Comparison of ENCODE assay signal across 16 mouse cellular contexts in the genomic region with DNA sequence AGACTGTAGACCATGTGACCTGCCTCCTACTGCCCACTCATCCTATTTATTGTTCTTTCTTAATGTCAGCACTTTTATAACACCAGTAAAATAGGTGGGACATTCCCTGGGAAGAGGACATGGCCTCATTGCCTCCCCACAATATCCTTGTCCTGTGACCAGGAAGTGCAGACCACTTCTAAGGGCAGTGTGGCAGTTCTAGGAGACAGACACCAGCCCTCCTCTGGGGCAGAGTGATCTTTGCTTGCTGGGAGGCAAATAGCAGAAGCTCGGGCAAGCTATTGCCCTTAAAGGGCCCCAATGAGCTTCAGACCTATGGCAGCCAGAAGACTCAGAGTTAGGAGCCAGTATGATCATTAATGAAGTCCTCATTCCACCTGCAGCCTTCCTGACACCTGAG. TPM values are rescaled to one million over a fixed set of nuclear protein-coding genes. Genes with fewer than 3 reads are reported as not detected.
"Had no signal": no experiment of that assay in that cellular context is flagged by ENCODE, and none has a peak within 500 bp of the region (broad histone marks: within the 10 kb centered on the region; RNA-seq: fewer than 3 reads in every experiment).

No protein-coding gene starts in this region.

- H3K9me3 ChIP-seq: limb, embryonic 15.5 days; midbrain, embryonic 13.5 days; neural tube, embryonic 12.5 days had no signal

- DNase-seq: kidney, adult 8-10 months; kidney, postnatal 25 days; lung, embryonic 14.5 days; lung, postnatal 10 days; lung, postnatal 4 days; right cerebral cortex, postnatal 14 days had no signal

- H3K9ac ChIP-seq: limb, embryonic 15.5 days; liver, embryonic 14.5 days; lung, embryonic 14.5 days; midbrain, embryonic 13.5 days; neural tube, embryonic 12.5 days had no signal

- H3K27ac ChIP-seq: limb, embryonic 15.5 days; liver, embryonic 14.5 days; midbrain, embryonic 13.5 days; neural tube, embryonic 12.5 days; stomach, postnatal 0 days had no signal

- H3K4me3 ChIP-seq: limb, embryonic 15.5 days; midbrain, embryonic 13.5 days; neural tube, embryonic 12.5 days had no signal

- H3K4me2 ChIP-seq: limb, embryonic 15.5 days; lung, embryonic 14.5 days; midbrain, embryonic 13.5 days; neural tube, embryonic 12.5 days had no signal

- ATAC-seq: midbrain, embryonic 13.5 days had no signal

- H3K36me3 ChIP-seq: midbrain, embryonic 13.5 days; neural tube, embryonic 12.5 days had no signal

- H3K4me1 ChIP-seq: limb, embryonic 15.5 days; midbrain, embryonic 13.5 days; neural tube, embryonic 12.5 days had no signal

- H3K27me3 ChIP-seq: limb, embryonic 15.5 days; midbrain, embryonic 13.5 days; neural tube, embryonic 12.5 days had no signal

RNA-seq across cellular contexts. Expression of a gene that starts 17.9 kb away (rescaled TPM):
- total RNA-seq: left cerebral cortex, adult 8-10 months; left cerebral cortex, postnatal 25 days; monocyte, adult 5-6 weeks; neutrophil, adult 5-6 weeks had no signal
- polyA plus RNA-seq: limb, embryonic 11.5 days; limb, embryonic 15.5 days; liver, embryonic 14.5 days; lung, embryonic 14.5 days; midbrain, embryonic 13.5 days; neural tube, embryonic 12.5 days had no signal
